Mouse (Mus musculus) CH12.LX (cell line): ENCODE results near the gene Rcan3. TPM values are rescaled to one million over a fixed set of nuclear protein-coding genes. Genes with fewer than 3 reads are reported as not detected.

ENCODE experiments used
- DNase-seq: peaks from one replicate; pipeline ENCODE4 v3.0.0-alpha.2; 2013; ENCODE audit errors: extremely low read depth
- H3K27ac ChIP-seq: 2 replicates; pipeline ENCODE4 v1.5.1; 2012; ENCODE audit warnings: low read depth, mild to moderate bottlenecking, control low read depth, moderate library complexity; ENCODE audit not compliant: insufficient read depth
- H3K27me3 ChIP-seq: replicated peaks from 2 replicates; pipeline ENCODE3; 2012; ENCODE audit warnings: inconsistent platforms
- H3K36me3 ChIP-seq, 2 experiments: replicated peaks in 1 of 2; 2 replicates each; pipeline versions ENCODE3 to v1.6.1; 2012; ENCODE audit warnings: inconsistent platforms in 1 of 2, low read length in 1 of 2, mild to moderate bottlenecking in 1 of 2, mixed read lengths in 1 of 2, moderate library complexity in 1 of 2; ENCODE audit not compliant: control insufficient read depth in 1 of 2, insufficient read depth in 1 of 2
- H3K4me1 ChIP-seq, 2 experiments: 2 replicates each; pipeline ENCODE4 v1.6.1; 2012; ENCODE audit warnings: inconsistent platforms in 1 of 2, moderate library complexity in 1 of 2; ENCODE audit not compliant: insufficient read depth in 2 of 2, control insufficient read depth in 1 of 2
- H3K4me2 ChIP-seq: 2 replicates; pipeline ENCODE4 v1.6.1; 2012; ENCODE audit warnings: low read depth, mild to moderate bottlenecking, control low read depth; ENCODE audit not compliant: poor library complexity, insufficient read depth, severe bottlenecking
- H3K4me3 ChIP-seq, 3 experiments: fragments of 150-350 bp in 1 of 3; sonication (generic) in 1 of 3; replicated peaks in 1 of 3; 2 replicates each; pipeline versions ENCODE3 to v1.5.1; 2011 to 2012; ENCODE audit warnings: low read depth in 2 of 3, low read length in 2 of 3, mild to moderate bottlenecking in 2 of 3, moderate library complexity in 2 of 3, control low read depth in 1 of 3, improper control_type of control experiment in 1 of 3, inconsistent platforms in 1 of 3, mixed read lengths in 1 of 3; ENCODE audit not compliant: poor library complexity in 1 of 3
- H3K79me2 ChIP-seq: replicated peaks from 2 replicates; pipeline ENCODE4 v1.6.1; 2012; ENCODE audit warnings: mild to moderate bottlenecking, moderate library complexity; ENCODE audit not compliant: control insufficient read depth, poor library complexity, insufficient read depth, severe bottlenecking; ENCODE audit errors: extremely low read depth
- H3K9ac ChIP-seq: 2 replicates; pipeline ENCODE4 v1.6.1; 2012; ENCODE audit warnings: low read depth, mild to moderate bottlenecking, control low read depth, moderate library complexity; ENCODE audit not compliant: insufficient read depth
- H3K9me3 ChIP-seq: replicated peaks from 2 replicates; pipeline ENCODE3; 2012; ENCODE audit warnings: low read length, inconsistent platforms, mixed read lengths
- ELF1 ChIP-seq: IDR thresholded peaks from 2 replicates; pipeline ENCODE4 v1.6.1; 2014; ENCODE audit warnings: low read depth, mild to moderate bottlenecking, inconsistent platforms, low read length, improper control_type of control experiment
- HCFC1 ChIP-seq: IDR thresholded peaks from 2 replicates; pipeline ENCODE4 v1.6.1; 2012; ENCODE audit warnings: low read depth, mild to moderate bottlenecking, inconsistent platforms, low read length, improper control_type of control experiment
- KAT2A ChIP-seq: IDR thresholded peaks from 2 replicates; pipeline ENCODE4 v1.6.1; 2012; ENCODE audit warnings: low read length, improper control_type of control experiment, inconsistent platforms; ENCODE audit not compliant: insufficient replicate concordance
- MAZ ChIP-seq: IDR thresholded peaks from 2 replicates; pipeline ENCODE4 v1.6.1; 2012; ENCODE audit warnings: low read depth, mild to moderate bottlenecking, inconsistent platforms, low read length, improper control_type of control experiment, moderate library complexity
- MYC ChIP-seq: IDR thresholded peaks from 2 replicates; pipeline ENCODE4 v1.6.1; 2011; ENCODE audit warnings: low read depth, mild to moderate bottlenecking, improper control_type of control experiment, low read length
- POLR2A ChIP-seq: IDR thresholded peaks from 2 replicates; pipeline ENCODE4 v1.6.1; 2011; ENCODE audit warnings: low read depth, mild to moderate bottlenecking, improper control_type of control experiment, low read length
- POLR2AphosphoS2 ChIP-seq: IDR thresholded peaks from 2 replicates; pipeline ENCODE4 v1.6.1; 2011; ENCODE audit warnings: low read depth, low read length, improper control_type of control experiment
- SMC3 ChIP-seq: IDR thresholded peaks from 2 replicates; pipeline ENCODE4 v1.6.1; 2011; ENCODE audit warnings: low read depth, low read length, improper control_type of control experiment
- TBP ChIP-seq: conservative IDR thresholded peaks from 2 replicates; pipeline ENCODE4 v1.6.1; 2011; ENCODE audit warnings: low read depth, low read length, improper control_type of control experiment
- USF1 ChIP-seq: IDR thresholded peaks from 2 replicates; pipeline ENCODE4 v1.6.1; 2014; ENCODE audit warnings: low read depth, mild to moderate bottlenecking, inconsistent platforms, low read length, improper control_type of control experiment
- dilution Hi-C: fragments of 300-500 bp; cut with MboI; formaldehyde crosslinking; loops from 2 replicates; pipeline ENCODE4 v1.14.3; 2020; ENCODE audit warnings: low sequenced_read_pairs; ENCODE audit not compliant: extremely low pct_unique_long_range_greater_than_20kb, extremely low pct_ligation_motif_present
- in situ Hi-C: fragments of 300-500 bp; cut with MboI; formaldehyde crosslinking; loops from 3 replicates; pipeline ENCODE4 v1.14.3; 2019; ENCODE audit warnings: low sequenced_read_pairs, low pct_ligation_motif_present, low pct_unique_long_range_greater_than_20kb, mixed read lengths
- polyA plus RNA-seq: library from polyadenylated mRNA; unstranded; fragments of >175 nt; gene quantifications from 2 replicates; pipeline ENCODE4 v1.2.1, GENCODE M21; 2012; ENCODE audit warnings: low read depth; ENCODE audit not compliant: insufficient read length
- total RNA-seq, 2 experiments: library from RNA; depleted of rRNA; stranded (reverse); fragments of 300-350 nt in 1 of 2; fragments of >200 nt in 1 of 2; gene quantifications; 2 replicates each; pipeline ENCODE4 v1.2.3; 2012 to 2014

Rcan3 gene
- total and polyA plus RNA-seq, 3 experiments = 2.5 to 4.2 (median 3.0) TPM

DNA sequence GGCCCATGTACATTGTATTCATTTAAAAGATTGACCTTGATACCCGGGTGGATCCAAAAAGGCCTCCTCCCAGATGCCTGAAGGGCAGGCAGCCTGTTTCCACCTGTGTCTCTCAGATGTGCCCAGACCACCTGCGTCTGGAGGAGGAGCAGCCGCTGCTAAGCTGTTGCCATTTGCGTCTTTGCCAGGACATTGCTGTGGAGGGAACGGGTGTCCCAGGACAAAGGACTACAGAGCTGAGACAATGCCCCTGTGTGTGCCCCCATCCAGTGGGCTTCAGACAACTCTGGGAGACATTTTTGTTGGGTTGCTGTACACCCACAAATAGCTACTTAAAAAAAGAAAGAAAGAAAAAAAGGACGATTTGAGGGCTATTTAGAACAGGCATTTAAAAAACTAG lies 70.8 kb downstream of the Rcan3 start:
- no peak overlapping the region for H3K4me3 ChIP-seq
- in situ Hi-C loops (no loop called here), dilution Hi-C loops (no loop called here)
- no peaks in the 10 kb centered on the region for H3K79me2 ChIP-seq
- H3K27me3 ChIP-seq = peaks cover 29% of the 10 kb centered on the region
- no peaks in the 10 kb centered on the region for H3K36me3 ChIP-seq
- no peak overlapping the region for H3K27ac ChIP-seq
- H3K9me3 ChIP-seq = no peaks in the 10 kb centered on the region
- no peak overlapping the region for H3K4me2 ChIP-seq
- no peak for DNase-seq
- no peak overlapping the region for H3K9ac ChIP-seq
- H3K4me1 ChIP-seq = peaks cover 0 to 6% of the 10 kb centered on the region in 2 experiments; a peak in 2 of 4 replicates
- TF ChIP-seq POLR2AphosphoS2 (no peak), TBP (no peak), MYC (no peak), SMC3 (no peak), ELF1 (no peak), USF1 (no peak), MAZ (no peak), HCFC1 (no peak), POLR2A (no peak), KAT2A (no peak)

Other genes with a start within 250 kb of the Rcan3 start
- gene Clic4, start 161.0 kb downstream of the Rcan3 start, total RNA-seq (2012; rRNA removed) = 124 and 154 TPM in 2 replicates
- gene Clic4, start 161.0 kb downstream of the Rcan3 start, total RNA-seq (2014; rRNA removed) = 182 and 199 TPM in 2 replicates
- gene Clic4, start 161.0 kb downstream of the Rcan3 start, polyA plus RNA-seq = 198 and 214 TPM in 2 replicates
- 23.6 and 26.0 TPM in 2 replicates for gene Srrm1, start 80.5 kb downstream of the Rcan3 start, total RNA-seq (2012; rRNA removed)
- gene Srrm1, start 80.5 kb downstream of the Rcan3 start, total RNA-seq (2014; rRNA removed) = 12.3 and 14.2 TPM in 2 replicates
- gene Srrm1, start 80.5 kb downstream of the Rcan3 start, polyA plus RNA-seq = 171 and 180 TPM in 2 replicates
- not detected in 2 replicates for gene Ncmap, start 35.6 kb downstream of the Rcan3 start, total RNA-seq (2012; rRNA removed)
- gene Ncmap, start 35.6 kb downstream of the Rcan3 start, total RNA-seq (2014; rRNA removed) = not detected in 2 replicates
- not detected in 2 replicates for gene Ncmap, start 35.6 kb downstream of the Rcan3 start, polyA plus RNA-seq
- not detected in 2 replicates for gene Stpg1, start 60.9 kb upstream of the Rcan3 start, total RNA-seq (2012; rRNA removed)
- not detected in 2 replicates for gene Stpg1, start 60.9 kb upstream of the Rcan3 start, total RNA-seq (2014; rRNA removed)
- not detected in 2 replicates for gene Stpg1, start 60.9 kb upstream of the Rcan3 start, polyA plus RNA-seq
- gene Nipal3, start 61.2 kb upstream of the Rcan3 start, total RNA-seq (2012; rRNA removed) = 6.4 and 12.0 TPM in 2 replicates
- 4.0 and 4.5 TPM in 2 replicates for gene Nipal3, start 61.2 kb upstream of the Rcan3 start, total RNA-seq (2014; rRNA removed)
- 6.0 and 6.4 TPM in 2 replicates for gene Nipal3, start 61.2 kb upstream of the Rcan3 start, polyA plus RNA-seq
- gene Grhl3, start 139.8 kb upstream of the Rcan3 start, total RNA-seq (2012; rRNA removed) = not detected in 2 replicates
- gene Grhl3, start 139.8 kb upstream of the Rcan3 start, total RNA-seq (2014; rRNA removed) = not detected in 2 replicates
- not detected in 2 replicates for gene Grhl3, start 139.8 kb upstream of the Rcan3 start, polyA plus RNA-seq